Mouse (Mus musculus): Measurements from ENCODE around the gene Gcc2. TPM values are rescaled to one million over a fixed set of nuclear protein-coding genes. Genes with fewer than 3 reads are reported as not detected.
"Not testable (repeated sequence)": the region's sequence is repeated elsewhere in the genome, so short reads cannot be mapped to it uniquely, and the experiment has no call there.

Gcc2 gene
- polyA plus RNA-seq, 1 experiment from 2014 or later = 65.4 TPM

DNA sequence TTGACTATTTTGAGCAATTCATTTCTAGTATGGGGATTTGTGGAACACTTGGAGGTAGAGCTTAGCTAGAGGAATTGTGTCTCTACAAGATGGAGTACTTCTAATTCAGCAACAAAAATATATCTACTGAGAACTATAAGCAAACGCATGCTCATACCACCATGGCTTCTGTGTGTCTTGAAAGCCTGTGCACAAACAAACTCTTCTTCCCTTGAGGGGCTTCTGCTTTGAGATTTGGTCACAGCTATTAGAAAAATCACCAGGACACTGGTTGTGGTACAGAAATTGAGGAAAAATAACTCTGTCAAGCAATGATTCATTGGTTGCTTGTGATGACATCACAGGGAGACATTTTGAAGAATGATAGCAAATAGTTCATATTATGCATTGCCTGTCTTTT, 39.9 kb upstream of the Gcc2 start:
- Histone ChIP-seq H3K9ac (ENCODE audit: low read depth, low read length) (no peak overlapping the region), H3K36me3 (ENCODE audit: control insufficient read depth, insufficient read depth, low read length) (no peaks in the 10 kb centered on the region), H3K27me3 (replicated peaks; ENCODE audit: control insufficient read depth, insufficient read depth, low read length) (no peaks in the 10 kb centered on the region), H3K27ac (ENCODE audit: low read length) (no peak overlapping the region), H3K4me1 (ENCODE audit: control insufficient read depth, insufficient read depth, low read length) (no peaks in the 10 kb centered on the region), H3K4me3 (ENCODE audit: low read length) (no peak overlapping the region), H3K4me2 (ENCODE audit: low read depth, low read length) (no peak overlapping the region), H3K9me3 (ENCODE audit: control insufficient read depth, low read length) (no peaks in the 10 kb centered on the region)
- no peak for ATAC-seq
- 79% methylated on average over 1 of the region's 1 CpGs for WGBS

DNA sequence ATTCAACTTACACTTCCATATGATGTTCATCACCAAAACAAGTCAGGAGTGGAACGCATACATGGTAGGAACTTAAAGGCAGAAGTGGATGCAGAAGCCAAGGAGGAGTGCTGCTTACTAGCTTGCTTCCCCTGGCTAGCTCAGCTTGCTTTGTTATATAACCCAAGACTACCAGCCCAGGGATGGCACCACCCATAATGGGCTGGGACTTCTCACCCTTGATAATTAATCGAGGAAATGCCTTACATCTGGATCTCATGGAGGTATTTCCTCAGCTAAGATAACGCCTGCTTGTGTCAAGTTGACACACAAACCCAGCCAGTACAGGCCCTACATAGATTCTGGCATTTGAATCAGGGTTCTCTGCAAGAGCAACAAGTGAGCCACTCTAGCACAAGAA, 37.9 kb upstream of the Gcc2 start:
- Histone ChIP-seq H3K9me3 (ENCODE audit: control insufficient read depth, low read length) (no peaks in the 10 kb centered on the region), H3K9ac (ENCODE audit: low read depth, low read length) (no peak overlapping the region), H3K4me2 (ENCODE audit: low read depth, low read length) (no peak overlapping the region), H3K36me3 (ENCODE audit: control insufficient read depth, insufficient read depth, low read length) (no peaks in the 10 kb centered on the region), H3K27me3 (replicated peaks; ENCODE audit: control insufficient read depth, insufficient read depth, low read length) (no peaks in the 10 kb centered on the region), H3K4me1 (ENCODE audit: control insufficient read depth, insufficient read depth, low read length) (no peaks in the 10 kb centered on the region), H3K27ac (ENCODE audit: low read length) (no peak overlapping the region), H3K4me3 (ENCODE audit: low read length) (no peak overlapping the region)
- no peak for ATAC-seq
- 77% methylated on average over 3 of the region's 3 CpGs for WGBS

DNA sequence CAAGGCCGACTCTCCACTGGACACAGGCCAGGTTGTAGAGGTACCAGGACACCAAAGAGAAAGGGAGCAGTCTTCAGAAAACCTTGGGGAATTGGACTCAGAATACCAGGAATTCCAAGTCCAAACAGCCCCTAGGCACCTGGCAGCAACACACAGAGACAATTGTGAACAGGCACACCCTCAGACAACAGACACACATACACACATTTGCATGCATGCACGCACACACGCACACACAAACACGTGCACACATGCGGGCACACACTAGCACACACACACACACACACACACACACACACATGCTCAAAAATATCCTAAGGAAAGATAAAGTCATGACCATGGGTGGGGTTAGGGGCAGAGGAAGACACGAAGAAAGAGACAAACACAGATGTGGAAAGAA, 34.6 kb upstream of the Gcc2 start:
- no peak for ATAC-seq
- H3K9ac ChIP-seq (ENCODE audit: low read depth, low read length) = no peak overlapping the region
- no peaks in the 10 kb centered on the region; the same call in 1 of the 2 replicates for H3K9me3 ChIP-seq (ENCODE audit: control insufficient read depth, low read length)
- H3K4me2 ChIP-seq (ENCODE audit: low read depth, low read length) = no peak overlapping the region
- no peak overlapping the region for H3K27ac ChIP-seq (ENCODE audit: low read length)
- H3K4me1 ChIP-seq (ENCODE audit: control insufficient read depth, insufficient read depth, low read length) = no peaks in the 10 kb centered on the region
- no peak overlapping the region for H3K4me3 ChIP-seq (ENCODE audit: low read length)
- no peaks in the 10 kb centered on the region for H3K27me3 ChIP-seq (replicated peaks; ENCODE audit: control insufficient read depth, insufficient read depth, low read length)
- 84% methylated on average over 6 of the region's 6 CpGs for WGBS
- H3K36me3 ChIP-seq (ENCODE audit: control insufficient read depth, insufficient read depth, low read length) = no peaks in the 10 kb centered on the region

DNA sequence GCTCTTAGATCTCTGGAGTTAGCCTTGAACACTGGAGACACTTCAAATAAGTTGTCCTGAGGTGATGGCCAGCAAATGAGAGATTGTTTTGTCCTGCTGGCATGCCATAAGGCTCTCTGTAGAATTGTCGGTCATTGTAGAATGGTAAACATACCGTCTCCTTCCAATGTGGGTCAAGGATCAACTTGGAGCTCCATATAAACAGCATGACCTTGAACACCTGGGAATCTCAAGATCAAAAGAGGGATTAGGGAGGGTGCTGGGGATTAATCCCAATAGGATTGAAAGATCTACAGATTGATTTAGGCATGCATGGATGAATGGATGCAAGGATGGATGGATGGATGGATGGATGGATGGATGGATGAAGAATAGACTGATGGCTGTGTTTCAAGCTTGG, 33.7 kb upstream of the Gcc2 start:
- ATAC-seq; H3K36me3 ChIP-seq (ENCODE audit: control insufficient read depth, insufficient read depth, low read length); H3K9me3 ChIP-seq (ENCODE audit: control insufficient read depth, low read length); H3K9ac ChIP-seq (ENCODE audit: low read depth, low read length); H3K27ac ChIP-seq (ENCODE audit: low read length); H3K4me3 ChIP-seq (ENCODE audit: low read length); H3K4me2 ChIP-seq (ENCODE audit: low read depth, low read length); H3K27me3 ChIP-seq (replicated peaks; ENCODE audit: control insufficient read depth, insufficient read depth, low read length); H3K4me1 ChIP-seq (ENCODE audit: control insufficient read depth, insufficient read depth, low read length): not testable (repeated sequence)
- WGBS = 87% methylated on average over 2 of the region's 2 CpGs

DNA sequence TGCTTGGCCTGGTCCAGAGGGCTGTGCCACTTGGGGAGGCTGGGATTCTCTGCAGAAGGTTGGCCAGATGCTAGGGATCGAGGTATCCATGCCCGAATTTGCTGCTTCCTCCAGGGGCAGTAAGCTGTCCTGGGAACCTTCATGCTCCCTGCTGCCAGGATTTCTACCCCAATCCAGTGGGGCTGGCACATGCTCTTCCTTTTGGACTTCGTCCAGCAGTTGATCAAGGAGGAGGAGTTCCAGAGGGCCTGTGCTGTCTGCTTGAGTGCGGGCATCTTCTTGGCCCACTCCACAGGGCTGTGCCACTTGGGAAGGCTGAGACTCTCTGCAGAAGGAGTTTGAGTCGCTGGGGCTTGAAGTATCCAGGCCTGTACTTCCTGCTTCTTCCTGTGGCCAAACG, 32.1 kb upstream of the Gcc2 start:
- not testable (repeated sequence) for H3K27ac ChIP-seq (ENCODE audit: low read length); H3K4me3 ChIP-seq (ENCODE audit: low read length); ATAC-seq; H3K4me1 ChIP-seq (ENCODE audit: control insufficient read depth, insufficient read depth, low read length); H3K36me3 ChIP-seq (ENCODE audit: control insufficient read depth, insufficient read depth, low read length); H3K9ac ChIP-seq (ENCODE audit: low read depth, low read length); H3K9me3 ChIP-seq (ENCODE audit: control insufficient read depth, low read length); H3K4me2 ChIP-seq (ENCODE audit: low read depth, low read length); H3K27me3 ChIP-seq (replicated peaks; ENCODE audit: control insufficient read depth, insufficient read depth, low read length)
- WGBS = 86% methylated on average over 3 of the region's 6 CpGs

DNA sequence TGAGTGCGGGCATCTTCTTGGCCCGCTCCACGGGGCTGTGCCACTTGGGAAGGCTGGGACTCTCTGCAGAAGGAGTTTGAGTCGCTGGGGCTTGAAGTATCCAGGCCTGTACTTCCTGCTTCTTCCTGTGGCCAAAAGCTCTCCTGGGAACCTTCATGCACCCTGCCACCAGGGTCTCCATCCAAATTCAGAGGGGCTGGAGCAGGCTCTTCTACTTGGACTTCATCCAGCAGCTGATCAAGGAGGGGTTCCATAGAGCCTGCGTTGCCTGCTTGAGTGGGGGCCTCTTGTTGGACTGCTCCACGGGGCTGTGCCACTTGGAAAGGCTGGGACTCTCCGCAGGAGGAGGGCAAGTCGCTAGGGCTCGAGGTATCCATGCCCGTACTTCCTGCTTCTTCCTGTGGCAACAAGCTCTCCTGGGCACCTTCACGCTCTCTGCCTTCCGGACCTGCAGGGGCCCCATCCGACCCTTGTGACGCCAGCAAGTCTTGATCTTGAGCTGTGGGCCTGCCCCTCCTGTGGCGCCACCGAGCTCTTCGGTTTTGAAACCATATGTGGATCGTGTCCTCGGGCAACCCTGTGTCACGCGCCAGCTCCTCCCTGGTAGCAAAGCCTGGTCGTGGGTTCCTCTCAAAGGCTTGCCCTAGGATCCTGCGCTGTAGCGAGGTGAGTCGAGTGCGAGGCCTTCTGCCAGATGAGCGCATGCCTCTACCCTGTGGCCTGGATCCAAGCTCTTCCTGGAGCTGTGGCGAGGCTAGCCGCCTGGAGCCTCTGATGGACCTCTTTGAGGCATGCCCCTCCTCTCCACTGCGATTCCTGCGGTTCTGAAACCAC, 31.1 kb upstream of the Gcc2 start:
- 84% methylated on average over 29 of the region's 31 CpGs for WGBS

DNA sequence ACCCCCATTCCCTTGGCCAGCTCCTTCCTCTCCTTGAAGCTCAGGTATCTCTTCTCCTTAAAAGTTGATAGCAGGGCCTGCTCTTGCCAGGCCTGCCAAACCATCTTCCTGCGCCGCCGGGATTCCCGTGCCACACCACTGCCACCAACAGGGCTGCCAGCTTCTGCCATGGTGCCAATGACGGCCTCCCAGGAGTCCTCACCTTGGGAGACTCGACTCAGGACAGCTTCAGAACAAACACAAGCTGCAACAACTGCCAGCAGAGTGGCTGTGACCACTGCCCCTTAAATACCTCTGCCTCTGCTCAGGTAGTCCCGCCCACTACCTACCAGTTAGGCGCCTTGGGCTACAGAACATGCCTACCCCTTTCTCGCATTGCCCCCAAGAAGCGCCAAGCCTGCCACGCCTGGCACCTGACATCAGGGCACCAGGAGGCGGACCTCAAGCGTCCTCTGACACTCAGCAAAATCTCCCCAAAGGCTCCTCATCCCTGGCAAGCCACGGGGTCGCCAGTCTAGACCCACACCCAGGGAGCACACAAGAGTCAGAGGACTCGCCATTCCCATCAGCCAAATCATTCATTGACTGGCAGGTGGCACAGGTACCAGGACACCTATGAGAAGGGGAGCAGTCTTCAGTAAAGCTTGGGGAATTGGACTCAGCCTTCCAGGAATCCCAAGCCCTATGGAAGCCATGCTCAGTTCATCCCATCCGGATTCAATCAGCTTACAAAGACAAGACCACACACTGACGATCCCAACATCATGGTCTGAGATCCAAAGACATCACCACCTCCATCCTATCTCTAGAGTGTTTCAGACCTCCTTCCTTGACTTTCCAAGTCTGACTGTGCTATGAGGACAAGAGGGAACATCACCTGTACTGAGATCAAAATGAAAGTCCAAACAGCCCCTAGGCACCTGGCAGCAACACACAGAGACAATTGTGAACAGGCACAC, 30.2 kb upstream of the Gcc2 start, which contains the start of gene AW822073:
TSS of gene AW822073 (minus strand) at position 104 of the 959 bp plus-strand sequence.
- not testable (repeated sequence) for H3K27me3 ChIP-seq (replicated peaks; ENCODE audit: control insufficient read depth, insufficient read depth, low read length); H3K4me3 ChIP-seq (ENCODE audit: low read length); H3K9me3 ChIP-seq (ENCODE audit: control insufficient read depth, low read length); ATAC-seq; H3K4me1 ChIP-seq (ENCODE audit: control insufficient read depth, insufficient read depth, low read length); H3K9ac ChIP-seq (ENCODE audit: low read depth, low read length); H3K27ac ChIP-seq (ENCODE audit: low read length); H3K36me3 ChIP-seq (ENCODE audit: control insufficient read depth, insufficient read depth, low read length); H3K4me2 ChIP-seq (ENCODE audit: low read depth, low read length)
- 83% methylated on average over 16 of the region's 18 CpGs for WGBS

More for the DNA sequence above, 31.1 kb upstream of the Gcc2 start:
- not testable (repeated sequence) for H3K4me2 ChIP-seq (ENCODE audit: low read depth, low read length); H3K4me3 ChIP-seq (ENCODE audit: low read length); H3K27me3 ChIP-seq (replicated peaks; ENCODE audit: control insufficient read depth, insufficient read depth, low read length); H3K9me3 ChIP-seq (ENCODE audit: control insufficient read depth, low read length); ATAC-seq; H3K4me1 ChIP-seq (ENCODE audit: control insufficient read depth, insufficient read depth, low read length); H3K9ac ChIP-seq (ENCODE audit: low read depth, low read length); H3K27ac ChIP-seq (ENCODE audit: low read length); H3K36me3 ChIP-seq (ENCODE audit: control insufficient read depth, insufficient read depth, low read length)

DNA sequence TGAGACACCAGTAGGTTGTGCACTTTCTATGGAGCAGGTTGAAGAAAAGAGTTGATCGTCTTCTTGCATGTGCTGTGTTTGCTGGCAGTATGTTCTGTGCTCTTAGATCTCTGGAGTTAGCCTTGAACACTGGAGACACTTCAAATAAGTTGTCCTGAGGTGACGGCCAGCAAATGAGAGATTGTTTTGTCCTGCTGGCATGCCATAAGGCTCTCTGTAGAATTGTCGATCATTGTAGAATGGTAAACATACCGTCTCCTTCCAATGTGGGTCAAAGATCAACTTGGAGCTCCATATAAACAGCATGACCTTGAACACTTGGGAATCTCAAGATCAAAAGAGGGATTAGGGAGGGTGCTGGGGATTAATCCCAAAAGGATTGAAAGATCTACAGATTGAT, 28.9 kb upstream of the Gcc2 start:
- WGBS = 81% methylated on average over 4 of the region's 4 CpGs
- not testable (repeated sequence) for H3K9me3 ChIP-seq (ENCODE audit: control insufficient read depth, low read length); ATAC-seq; H3K36me3 ChIP-seq (ENCODE audit: control insufficient read depth, insufficient read depth, low read length); H3K4me3 ChIP-seq (ENCODE audit: low read length); H3K9ac ChIP-seq (ENCODE audit: low read depth, low read length); H3K27me3 ChIP-seq (replicated peaks; ENCODE audit: control insufficient read depth, insufficient read depth, low read length); H3K4me1 ChIP-seq (ENCODE audit: control insufficient read depth, insufficient read depth, low read length); H3K4me2 ChIP-seq (ENCODE audit: low read depth, low read length); H3K27ac ChIP-seq (ENCODE audit: low read length)

DNA sequence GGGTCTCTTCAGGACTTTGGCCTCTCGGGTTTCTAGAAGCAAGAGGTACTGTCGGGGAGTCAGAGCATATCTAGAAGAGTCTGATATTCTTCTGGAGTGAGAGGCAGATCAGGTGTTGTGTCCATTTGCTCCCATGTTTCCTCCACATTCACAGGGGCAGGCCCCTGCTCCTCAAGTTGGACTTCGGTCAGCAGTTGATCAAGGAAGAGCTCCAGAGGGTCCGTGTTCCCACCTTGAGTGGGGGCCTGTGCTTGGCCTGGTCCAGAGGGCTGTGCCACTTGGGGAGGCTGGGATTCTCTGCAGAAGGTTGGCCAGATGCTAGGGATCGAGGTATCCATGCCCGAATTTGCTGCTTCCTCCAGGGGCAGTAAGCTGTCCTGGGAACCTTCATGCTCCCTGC, 27.5 kb upstream of the Gcc2 start:
- not testable (repeated sequence) for H3K9ac ChIP-seq (ENCODE audit: low read depth, low read length); H3K27me3 ChIP-seq (replicated peaks; ENCODE audit: control insufficient read depth, insufficient read depth, low read length); H3K36me3 ChIP-seq (ENCODE audit: control insufficient read depth, insufficient read depth, low read length); ATAC-seq; H3K4me2 ChIP-seq (ENCODE audit: low read depth, low read length); H3K4me1 ChIP-seq (ENCODE audit: control insufficient read depth, insufficient read depth, low read length); H3K9me3 ChIP-seq (ENCODE audit: control insufficient read depth, low read length); H3K27ac ChIP-seq (ENCODE audit: low read length); H3K4me3 ChIP-seq (ENCODE audit: low read length)
- 89% methylated on average over 2 of the region's 6 CpGs for WGBS

Data from intestine, embryonic 16.5 days (tissue).